Mouse (Mus musculus): ENCODE data around the gene Tent4a.

- TF ChIP-seq CTCF (IDR thresholded peaks at IDR 0.05; ENCODE audit: borderline replicate concordance, insufficient read depth, low read depth, low read length) (no peak), POLR2A (IDR thresholded peaks at IDR 0.05; ENCODE audit: borderline replicate concordance, insufficient read depth, low read length) (no peak)
Measured at GRCm38 (mm10) chr13:69564573-69564972, 30.2 kb upstream of the Tent4a start.

All from cerebellum, adult 2 months (tissue).